Mouse (Mus musculus) small intestine, adult 10 weeks (tissue): ENCODE measurements around the gene Agtr2. TPM values are rescaled to one million over a fixed set of nuclear protein-coding genes. Genes with fewer than 3 reads are reported as not detected.

Experiments used
- polyA plus RNA-seq: library from polyadenylated mRNA; stranded (reverse); fragments of 350-450 nt; fragmentation: Illumina TruSeq; extraction: RNeasy Lipid Tissue Mini Kit (QIAGEN cat#74804); gene quantifications from one replicate; pipeline ENCODE4 v1.2.3, GENCODE M21; 2014; ENCODE audit warnings: low replicate concordance

Agtr2 gene
- not detected for polyA plus RNA-seq

GRCm38 (mm10) chrX:21484414-21484813 is at the start of gene Agtr2:
Gene Agtr2, plus strand, starts transcription at chrX:21484544.

Other genes with a start within 250 kb of the Agtr2 start
- 0.11 TPM for gene Slc6a14, start 230.4 kb downstream of the Agtr2 start, polyA plus RNA-seq